Mouse (Mus musculus) CH12.LX (cell line): ENCODE data around the gene Tmem255b. TPM values are rescaled to one million over a fixed set of nuclear protein-coding genes. Genes with fewer than 3 reads are reported as not detected.

Experiments used
- DNase-seq: peaks from one replicate; pipeline ENCODE4 v3.0.0-alpha.2; 2013; ENCODE audit errors: extremely low read depth
- H3K27ac ChIP-seq: 2 replicates; pipeline ENCODE4 v1.5.1; 2012; ENCODE audit warnings: low read depth, mild to moderate bottlenecking, control low read depth, moderate library complexity; ENCODE audit not compliant: insufficient read depth
- H3K27me3 ChIP-seq: replicated peaks from 2 replicates; pipeline ENCODE3; 2012; ENCODE audit warnings: inconsistent platforms
- H3K36me3 ChIP-seq, 2 experiments: replicated peaks in 1 of 2; 2 replicates each; pipeline versions ENCODE3 to v1.6.1; 2012; ENCODE audit warnings: inconsistent platforms in 1 of 2, low read length in 1 of 2, mild to moderate bottlenecking in 1 of 2, mixed read lengths in 1 of 2, moderate library complexity in 1 of 2; ENCODE audit not compliant: control insufficient read depth in 1 of 2, insufficient read depth in 1 of 2
- H3K4me1 ChIP-seq, 2 experiments: 2 replicates each; pipeline ENCODE4 v1.6.1; 2012; ENCODE audit warnings: inconsistent platforms in 1 of 2, moderate library complexity in 1 of 2; ENCODE audit not compliant: insufficient read depth in 2 of 2, control insufficient read depth in 1 of 2
- H3K4me2 ChIP-seq: 2 replicates; pipeline ENCODE4 v1.6.1; 2012; ENCODE audit warnings: low read depth, mild to moderate bottlenecking, control low read depth; ENCODE audit not compliant: poor library complexity, insufficient read depth, severe bottlenecking
- H3K4me3 ChIP-seq, 3 experiments: fragments of 150-350 bp in 1 of 3; sonication (generic) in 1 of 3; replicated peaks in 1 of 3; 2 replicates each; pipeline versions ENCODE3 to v1.5.1; 2011 to 2012; ENCODE audit warnings: low read depth in 2 of 3, low read length in 2 of 3, mild to moderate bottlenecking in 2 of 3, moderate library complexity in 2 of 3, control low read depth in 1 of 3, improper control_type of control experiment in 1 of 3, inconsistent platforms in 1 of 3, mixed read lengths in 1 of 3; ENCODE audit not compliant: poor library complexity in 1 of 3
- H3K79me2 ChIP-seq: replicated peaks from 2 replicates; pipeline ENCODE4 v1.6.1; 2012; ENCODE audit warnings: mild to moderate bottlenecking, moderate library complexity; ENCODE audit not compliant: control insufficient read depth, poor library complexity, insufficient read depth, severe bottlenecking; ENCODE audit errors: extremely low read depth
- H3K9ac ChIP-seq: 2 replicates; pipeline ENCODE4 v1.6.1; 2012; ENCODE audit warnings: low read depth, mild to moderate bottlenecking, control low read depth, moderate library complexity; ENCODE audit not compliant: insufficient read depth
- H3K9me3 ChIP-seq: replicated peaks from 2 replicates; pipeline ENCODE3; 2012; ENCODE audit warnings: low read length, inconsistent platforms, mixed read lengths
- BHLHE40 ChIP-seq: IDR thresholded peaks from 2 replicates; pipeline ENCODE4 v1.6.1; 2011; ENCODE audit warnings: mild to moderate bottlenecking, low read depth, low read length, improper control_type of control experiment
- CHD1 ChIP-seq: IDR thresholded peaks from 2 replicates; pipeline ENCODE4 v1.6.1; 2012; ENCODE audit warnings: low read depth, low read length, improper control_type of control experiment, inconsistent platforms
- CTCF ChIP-seq, 2 experiments: IDR thresholded peaks in 1 of 2; conservative IDR thresholded peaks in 1 of 2; 2 replicates each; pipeline ENCODE4 v1.5.1; 2011 to 2012; ENCODE audit warnings: low read depth in 2 of 2, low read length in 2 of 2, improper control_type of control experiment in 1 of 2, inconsistent platforms in 1 of 2, mild to moderate bottlenecking in 1 of 2, moderate library complexity in 1 of 2
- E2F4 ChIP-seq: IDR thresholded peaks from 2 replicates; pipeline ENCODE4 v1.6.1; 2011; ENCODE audit warnings: low read depth, low read length, improper control_type of control experiment; ENCODE audit not compliant: insufficient replicate concordance
- ELF1 ChIP-seq: IDR thresholded peaks from 2 replicates; pipeline ENCODE4 v1.6.1; 2014; ENCODE audit warnings: low read depth, mild to moderate bottlenecking, inconsistent platforms, low read length, improper control_type of control experiment
- ETS1 ChIP-seq: conservative IDR thresholded peaks from 2 replicates; pipeline ENCODE4 v1.6.1; 2012; ENCODE audit warnings: low read depth, mild to moderate bottlenecking, inconsistent platforms, low read length, improper control_type of control experiment, moderate library complexity
- GABPA ChIP-seq: IDR thresholded peaks from 2 replicates; pipeline ENCODE4 v1.6.1; 2012; ENCODE audit warnings: low read depth, low read length, improper control_type of control experiment, inconsistent platforms; ENCODE audit not compliant: insufficient replicate concordance
- HCFC1 ChIP-seq: IDR thresholded peaks from 2 replicates; pipeline ENCODE4 v1.6.1; 2012; ENCODE audit warnings: low read depth, mild to moderate bottlenecking, inconsistent platforms, low read length, improper control_type of control experiment
- IRF4 ChIP-seq: IDR thresholded peaks from 2 replicates; pipeline ENCODE4 v1.6.1; 2014; ENCODE audit warnings: low read depth, mild to moderate bottlenecking, inconsistent platforms, low read length, improper control_type of control experiment
- JUN ChIP-seq: IDR thresholded peaks from 2 replicates; pipeline ENCODE4 v1.6.1; 2011; ENCODE audit warnings: low read depth, mild to moderate bottlenecking, low read length, improper control_type of control experiment, moderate library complexity; ENCODE audit not compliant: insufficient read depth
- JUND ChIP-seq: conservative IDR thresholded peaks from 2 replicates; pipeline ENCODE4 v1.6.1; 2011; ENCODE audit warnings: low read depth, low read length, improper control_type of control experiment
- MAFK ChIP-seq: IDR thresholded peaks from 2 replicates; pipeline ENCODE4 v1.6.1; 2011; ENCODE audit warnings: low read length, improper control_type of control experiment; ENCODE audit not compliant: insufficient replicate concordance
- MAX ChIP-seq: IDR thresholded peaks from 2 replicates; pipeline ENCODE4 v1.6.1; 2011; ENCODE audit warnings: low read length, improper control_type of control experiment
- MEF2A ChIP-seq: IDR thresholded peaks from 2 replicates; pipeline ENCODE4 v1.6.1; 2014; ENCODE audit warnings: low read depth, mild to moderate bottlenecking, inconsistent platforms, low read length, improper control_type of control experiment, borderline replicate concordance
- MYC ChIP-seq: IDR thresholded peaks from 2 replicates; pipeline ENCODE4 v1.6.1; 2011; ENCODE audit warnings: low read depth, mild to moderate bottlenecking, improper control_type of control experiment, low read length
- NELFE ChIP-seq: IDR thresholded peaks from 2 replicates; pipeline ENCODE4 v1.6.1; 2011; ENCODE audit warnings: low read depth, low read length, improper control_type of control experiment
- NRF1 ChIP-seq: IDR thresholded peaks from 2 replicates; pipeline ENCODE4 v1.6.1; 2014; ENCODE audit warnings: low read depth, mild to moderate bottlenecking, inconsistent platforms, low read length, improper control_type of control experiment, moderate library complexity
- POLR2A ChIP-seq: IDR thresholded peaks from 2 replicates; pipeline ENCODE4 v1.6.1; 2011; ENCODE audit warnings: low read depth, mild to moderate bottlenecking, improper control_type of control experiment, low read length
- POLR2AphosphoS2 ChIP-seq: IDR thresholded peaks from 2 replicates; pipeline ENCODE4 v1.6.1; 2011; ENCODE audit warnings: low read depth, low read length, improper control_type of control experiment
- RCOR1 ChIP-seq: conservative IDR thresholded peaks from 2 replicates; pipeline ENCODE4 v1.6.1; 2012; ENCODE audit warnings: low read depth, mild to moderate bottlenecking, inconsistent platforms, low read length, improper control_type of control experiment
- SIN3A ChIP-seq: IDR thresholded peaks from 2 replicates; pipeline ENCODE4 v1.6.1; 2012; ENCODE audit warnings: low read length, improper control_type of control experiment, inconsistent platforms
- TBP ChIP-seq: conservative IDR thresholded peaks from 2 replicates; pipeline ENCODE4 v1.6.1; 2011; ENCODE audit warnings: low read depth, low read length, improper control_type of control experiment
- TCF12 ChIP-seq: IDR thresholded peaks from 2 replicates; pipeline ENCODE4 v1.6.1; 2014; ENCODE audit warnings: low read depth, mild to moderate bottlenecking, inconsistent platforms, low read length, improper control_type of control experiment
- USF1 ChIP-seq: IDR thresholded peaks from 2 replicates; pipeline ENCODE4 v1.6.1; 2014; ENCODE audit warnings: low read depth, mild to moderate bottlenecking, inconsistent platforms, low read length, improper control_type of control experiment
- USF2 ChIP-seq: conservative IDR thresholded peaks from 2 replicates; pipeline ENCODE4 v1.6.1; 2011; ENCODE audit warnings: low read depth, low read length, improper control_type of control experiment
- ZNF384 ChIP-seq: IDR thresholded peaks from 2 replicates; pipeline ENCODE4 v1.6.1; 2012; ENCODE audit warnings: low read depth, low read length, improper control_type of control experiment, inconsistent platforms
- dilution Hi-C: fragments of 300-500 bp; cut with MboI; formaldehyde crosslinking; loops from 2 replicates; pipeline ENCODE4 v1.14.3; 2020; ENCODE audit warnings: low sequenced_read_pairs; ENCODE audit not compliant: extremely low pct_unique_long_range_greater_than_20kb, extremely low pct_ligation_motif_present
- in situ Hi-C: fragments of 300-500 bp; cut with MboI; formaldehyde crosslinking; loops from 3 replicates; pipeline ENCODE4 v1.14.3; 2019; ENCODE audit warnings: low sequenced_read_pairs, low pct_ligation_motif_present, low pct_unique_long_range_greater_than_20kb, mixed read lengths
- polyA plus RNA-seq: library from polyadenylated mRNA; unstranded; fragments of >175 nt; gene quantifications from 2 replicates; pipeline ENCODE4 v1.2.1, GENCODE M21; 2012; ENCODE audit warnings: low read depth; ENCODE audit not compliant: insufficient read length
- total RNA-seq, 2 experiments: library from RNA; depleted of rRNA; stranded (reverse); fragments of 300-350 nt in 1 of 2; fragments of >200 nt in 1 of 2; gene quantifications; 2 replicates each; pipeline ENCODE4 v1.2.3; 2012 to 2014

Gene Tmem255b
- total RNA-seq (2012; rRNA removed) = not detected in 2 replicates
- not detected in 2 replicates for total RNA-seq (2014; rRNA removed)
- not detected in 2 replicates for polyA plus RNA-seq

DNA sequence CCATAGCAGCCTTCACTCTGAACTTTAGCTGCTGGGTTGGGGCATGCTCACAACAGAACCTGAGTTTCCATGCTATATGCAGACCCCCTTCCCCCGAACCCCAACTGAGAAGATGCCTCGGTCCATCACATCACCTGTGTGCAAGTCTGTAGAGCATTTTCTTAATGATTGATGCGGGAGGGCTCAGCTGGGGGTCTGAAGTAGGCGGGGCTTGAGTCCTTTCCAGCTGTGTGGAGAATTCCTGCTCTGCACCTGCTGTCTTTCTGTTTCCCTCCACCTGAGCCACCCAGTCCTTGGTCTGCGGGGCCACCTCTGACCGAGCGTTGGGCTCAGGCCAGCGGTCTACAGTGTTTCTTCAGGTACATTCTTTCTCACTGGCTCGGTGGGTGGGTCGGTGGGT, at the start of gene Tmem255b:
Gene Tmem255b (plus strand): TSS at position 301 of the 400 bp plus-strand sequence.
- Histone ChIP-seq H3K36me3 (no peaks in the 10 kb centered on the region), H3K9me3 (peaks cover 5% of the 10 kb centered on the region), H3K27me3 (peaks cover 91% of the 10 kb centered on the region), H3K9ac (no peak within 1 kb of the TSS), H3K79me2 (no peaks in the 10 kb centered on the region), H3K4me2 (no peak within 1 kb of the TSS), H3K4me1 (no peaks in the 10 kb centered on the region), H3K4me3 (no peak within 1 kb of the TSS), H3K27ac (no peak within 1 kb of the TSS)
- TF ChIP-seq USF1 (no peak), E2F4 (no peak), ELF1 (no peak), JUN (no peak), TCF12 (no peak), POLR2AphosphoS2 (no peak), NRF1 (no peak), MAFK (no peak), NELFE (no peak), CHD1 (no peak), IRF4 (no peak), ETS1 (no peak), POLR2A (no peak), JUND (no peak), GABPA (no peak), USF2 (no peak), RCOR1 (no peak)
- in situ Hi-C loops (no loop called here), dilution Hi-C loops (no loop called here)
- DNase-seq = no peak

DNA sequence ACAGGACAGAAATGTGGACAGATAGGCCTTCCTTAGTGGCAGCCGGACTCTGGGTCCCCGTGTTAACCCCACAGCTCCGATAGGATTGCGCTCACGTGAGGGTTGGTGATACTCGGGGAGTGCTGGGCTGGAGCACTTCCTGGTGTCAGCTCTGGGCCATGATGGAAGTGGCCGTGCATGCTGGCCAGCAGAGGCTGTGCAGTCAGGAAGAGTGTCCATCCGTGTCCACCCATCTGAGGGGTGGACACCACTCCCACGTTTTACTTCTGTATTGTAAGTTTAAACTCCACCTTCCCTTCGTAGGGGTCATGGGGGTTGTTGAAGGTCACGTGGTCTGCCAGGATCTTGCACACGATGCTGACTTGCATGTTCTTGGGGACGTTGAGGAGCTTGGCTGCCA, 48.6 kb upstream of the Tmem255b start:
- in situ Hi-C loops = no loop called here
- dilution Hi-C loops = no loop called here
- no peak overlapping the region for H3K27ac ChIP-seq
- peaks cover 17 to 36% of the 10 kb centered on the region in 2 experiments for H3K4me1 ChIP-seq
- TF ChIP-seq ELF1 (no peak), MAFK (no peak), ZNF384 (no peak), TBP (no peak), BHLHE40 (no peak), MEF2A (no peak), ETS1 (no peak), MAX (no peak), RCOR1 (no peak), MYC (no peak), HCFC1 (no peak), CTCF (conservative IDR thresholded peaks at IDR 0.05 in 1 of 2, IDR thresholded peaks at IDR 0.05 in 1 of 2; ENCODE audit: low read depth in 2 of 2, low read length in 2 of 2) (no peak), TCF12 (no peak), CHD1 (no peak), SIN3A (no peak), NRF1 (no peak)
- no peaks in the 10 kb centered on the region for H3K79me2 ChIP-seq
- H3K4me2 ChIP-seq = no peak overlapping the region
- H3K9ac ChIP-seq = no peak overlapping the region
- DNase-seq = no peak
- no peak overlapping the region for H3K4me3 ChIP-seq
- no peaks in the 10 kb centered on the region for H3K27me3 ChIP-seq
- H3K36me3 ChIP-seq = no peaks in the 10 kb centered on the region
- H3K9me3 ChIP-seq = peaks cover 4% of the 10 kb centered on the region
